9 mouse cellular contexts compared by ENCODE assay signal in the genomic region with DNA sequence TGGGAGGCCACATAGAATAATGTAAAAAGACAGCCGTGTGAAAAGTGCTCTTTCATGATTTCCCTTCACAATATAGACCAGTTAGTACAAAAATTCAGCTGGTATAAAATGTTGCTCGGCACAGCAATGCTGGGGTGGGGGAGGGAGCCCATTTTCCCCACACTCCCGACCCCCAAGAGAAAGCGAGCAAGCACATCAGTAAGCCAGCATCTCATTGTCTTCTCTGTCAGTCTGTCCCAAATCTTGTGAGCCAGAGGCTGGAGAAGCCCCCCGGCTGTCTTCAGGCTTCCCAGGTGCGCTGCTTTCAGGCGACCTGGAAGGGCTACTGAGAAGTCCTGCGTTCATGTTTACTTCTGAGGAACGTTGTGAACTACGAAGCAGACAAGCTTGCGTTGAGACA. TPM values are rescaled to one million over a fixed set of nuclear protein-coding genes. Genes with fewer than 3 reads are reported as not detected.
A peak's percentile ranks its signal among the peaks of the same experiment; 100 is the strongest.
DNase-seq lines count a peak whose midpoint lies in the region; ATAC-seq and TF ChIP-seq lines count a peak whose summit lies in the region.
"Had no signal": no experiment of that assay in that cellular context is flagged by ENCODE, and none has a peak within 500 bp of the region (broad histone marks: within the 10 kb centered on the region; RNA-seq: fewer than 3 reads in every experiment).

No protein-coding gene starts in this region.

- H3K27me3 ChIP-seq in heart, embryonic 14.5 days (ENCODE audit: control insufficient read depth, insufficient read depth, low read length): peaks cover 4% of the 10 kb centered on the region; the same call in 1 of the 2 replicates
- H3K27me3 ChIP-seq in ES-Bruce4 (ENCODE audit: control insufficient read depth, insufficient read depth, low read length, poor library complexity, severe bottlenecking): no peaks in the 10 kb centered on the region
- peaks cover 29% of the 10 kb centered on the region for H3K27me3 ChIP-seq in forebrain, embryonic 13.5 days
- peaks cover 45% of the 10 kb centered on the region for H3K27me3 ChIP-seq in limb, embryonic 12.5 days

- intact Hi-C loops in heart, postnatal 25 days (cut with DNase I): loop anchor here (2.0 to 5.0 kb wide), 2 partner anchors 176 to 286 kb away; no protein-coding TSS in a partner anchor

- peak overlapping the region; percentile 3 to 64; a peak in 2 of 4 replicates for H3K4me3 ChIP-seq in heart, embryonic 14.5 days (ENCODE audit: control insufficient read depth in 1 of 2, insufficient read depth in 1 of 2, low read depth in 1 of 2, low read length in 2 of 2)
- H3K4me3 ChIP-seq in ES-Bruce4 (ENCODE audit: low read depth, low read length): peak overlapping the region; percentile 35; the same call in 1 of the 2 replicates
- H3K4me3 ChIP-seq in forebrain, embryonic 13.5 days: peak overlapping the region; percentile 65
- peak overlapping the region; percentile 57 for H3K4me3 ChIP-seq in limb, embryonic 12.5 days (replicated peaks)

- no peak for TF ChIP-seq EP300 in ES-Bruce4 (IDR thresholded peaks at IDR 0.05; ENCODE audit: insufficient read depth, low read depth, low read length)

- WGBS in heart, embryonic 14.5 days: 2% methylated on average over 11 of the region's 11 CpGs
- WGBS in forebrain, embryonic 13.5 days: 2% methylated on average over 11 of the region's 11 CpGs
- WGBS in limb, embryonic 12.5 days: 1% methylated on average over 11 of the region's 11 CpGs

- peaks cover 5 to 19% of the 10 kb centered on the region in 2 experiments; a peak in 2 of 4 replicates for H3K4me1 ChIP-seq in heart, embryonic 14.5 days (ENCODE audit: control insufficient read depth in 2 of 2, insufficient read depth in 2 of 2, low read length in 2 of 2)
- H3K4me1 ChIP-seq in ES-Bruce4 (ENCODE audit: control insufficient read depth, insufficient read depth, low read length): peaks cover 2% of the 10 kb centered on the region
- H3K4me1 ChIP-seq in forebrain, embryonic 13.5 days: peaks cover 26% of the 10 kb centered on the region
- H3K4me1 ChIP-seq in limb, embryonic 12.5 days (replicated peaks): peaks cover 14% of the 10 kb centered on the region

- peak overlapping the region; percentile 75 for H3K9ac ChIP-seq in heart, embryonic 14.5 days (ENCODE audit: low read length)
- peak overlapping the region; percentile 54; the same call in 1 of the 2 replicates for H3K9ac ChIP-seq in ES-Bruce4 (ENCODE audit: low read depth, poor library complexity, severe bottlenecking)
- peak overlapping the region; percentile 10 for H3K9ac ChIP-seq in forebrain, embryonic 13.5 days
- no peak overlapping the region for H3K9ac ChIP-seq in limb, embryonic 12.5 days (replicated peaks)

- no peaks in the 10 kb centered on the region for H3K9me3 ChIP-seq in heart, embryonic 14.5 days (ENCODE audit: control insufficient read depth, low read length)
- H3K9me3 ChIP-seq in ES-Bruce4 (replicated peaks; ENCODE audit: control insufficient read depth, insufficient read depth, low read length, poor library complexity, severe bottlenecking): no peaks in the 10 kb centered on the region
- H3K9me3 ChIP-seq in forebrain, embryonic 13.5 days (replicated peaks): no peaks in the 10 kb centered on the region
- no peaks in the 10 kb centered on the region for H3K9me3 ChIP-seq in limb, embryonic 12.5 days

- no peak overlapping the region for H3K27ac ChIP-seq in heart, embryonic 14.5 days (replicated peaks in 1 of 2; ENCODE audit: control insufficient read depth in 1 of 2, insufficient read depth in 1 of 2, low read depth in 2 of 2, low read length in 2 of 2)
- no peak overlapping the region for H3K27ac ChIP-seq in ES-Bruce4 (ENCODE audit: insufficient read depth, low read length)
- no peak overlapping the region for H3K27ac ChIP-seq in forebrain, embryonic 13.5 days
- no peak overlapping the region for H3K27ac ChIP-seq in limb, embryonic 12.5 days

- TF ChIP-seq CTCF in ES-Bruce4 (IDR thresholded peaks at IDR 0.05; ENCODE audit: low read depth, low read length): no peak

- no peak for DNase-seq in heart, postnatal 25 days (ENCODE audit: low spot score)
- no peak for DNase-seq in adrenal gland, postnatal 10 days
- no peak for DNase-seq in cerebellum, adult 8-10 months
- DNase-seq in gastrocnemius, postnatal 25 days: no peak

- ATAC-seq in heart, embryonic 14.5 days (ENCODE audit: insufficient number of reproducible peaks, insufficient read depth, low FRiP score, low read depth): no peak
- no peak for ATAC-seq in forebrain, embryonic 13.5 days
- ATAC-seq in limb, embryonic 12.5 days (ENCODE audit: insufficient number of reproducible peaks, insufficient read depth, low FRiP score, low TSS enrichment, low read depth): no peak
- ATAC-seq: CD4-positive, CD25-positive, alpha-beta regulatory T cell, adult 4 months had no signal

- H3K4me2 ChIP-seq in heart, embryonic 14.5 days (ENCODE audit: low read length): peak overlapping the region; percentile 98
- peak overlapping the region; percentile 99 for H3K4me2 ChIP-seq in forebrain, embryonic 13.5 days
- peak overlapping the region; percentile 97 for H3K4me2 ChIP-seq in limb, embryonic 12.5 days

- TF ChIP-seq POLR2A in ES-Bruce4 (IDR thresholded peaks at IDR 0.05; ENCODE audit: insufficient read depth, low read length): no peak

- H3K36me3 ChIP-seq in heart, embryonic 14.5 days (ENCODE audit: control insufficient read depth, insufficient read depth, low read length): no peaks in the 10 kb centered on the region
- H3K36me3 ChIP-seq in ES-Bruce4 (ENCODE audit: control insufficient read depth, insufficient read depth, low read length, poor library complexity, severe bottlenecking): no peaks in the 10 kb centered on the region
- H3K36me3 ChIP-seq in forebrain, embryonic 13.5 days (ENCODE audit: poor library complexity, severe bottlenecking): no peaks in the 10 kb centered on the region
- H3K36me3 ChIP-seq in limb, embryonic 12.5 days: no peaks in the 10 kb centered on the region

RNA-seq across cellular contexts. Expression of a gene that starts 0.7 kb away (rescaled TPM):
- polyA plus RNA-seq in heart, embryonic 14.5 days (2014; fragmentation: Nextera tagmentation; extraction: Ambion mirVana): 128 and 129 TPM in 2 replicates
- total RNA-seq in heart, postnatal 25 days (2021): 100 to 1,000 TPM in 1 of 2 experiments, 10 to 100 TPM in 1; 98.1 to 109 TPM
- polyA plus RNA-seq in ES-Bruce4 (2011; ENCODE audit: insufficient read depth, insufficient read length, low read depth, missing spikeins): 2.4 and 4.7 TPM in 2 replicates
- 13.7 and 13.9 TPM in 2 replicates for polyA plus RNA-seq in forebrain, embryonic 13.5 days (2015; fragmentation: Nextera tagmentation; extraction: Ambion mirVana)
- polyA plus RNA-seq in limb, embryonic 12.5 days (2016; fragmentation: Nextera tagmentation; extraction: Ambion mirVana): 5.3 and 6.9 TPM in 2 replicates
- total RNA-seq in adrenal gland, postnatal 10 days (2021): 1 to 10 TPM; 2.6 to 3.4 TPM
- total RNA-seq in gastrocnemius, postnatal 25 days (2021): under 1 TPM in 1 of 2 experiments, not detected in 1; 0.16 TPM
